Mouse (Mus musculus) erythroblast, adult 5-6 weeks (primary cell): ENCODE results near the gene Ccer2. TPM values are rescaled to one million over a fixed set of nuclear protein-coding genes. Genes with fewer than 3 reads are reported as not detected.

Source experiments
- total RNA-seq, 2 experiments: library from RNA; stranded (forward) in 1 of 2; stranded (reverse) in 1 of 2; fragments of 150-400 nt in 1 of 2; fragments of 200-764, 138-1000 nt in 1 of 2; gene quantifications; 2 replicates each; pipeline versions ENCODE4 v1.2.3 to v1.2.4; 2015 to 2017; ENCODE audit warnings: low replicate concordance in 2 of 2

Gene Ccer2
- total RNA-seq, 2 experiments from 2014 or later = not detected

Other genes starting within 250 kb of the Ccer2 start
- not detected in 2 replicates for gene Ifnl2, start 245.7 kb upstream of the Ccer2 start, total RNA-seq (2015; ENCODE audit: low replicate concordance)
- not detected in 2 replicates for gene Ifnl2, start 245.7 kb upstream of the Ccer2 start, total RNA-seq (2017; ENCODE audit: low replicate concordance)
- not detected in 2 replicates for gene Ifnl3, start 233.3 kb upstream of the Ccer2 start, total RNA-seq (2015; ENCODE audit: low replicate concordance)
- not detected in 2 replicates for gene Ifnl3, start 233.3 kb upstream of the Ccer2 start, total RNA-seq (2017; ENCODE audit: low replicate concordance)
- not detected in 2 replicates for gene Sycn, start 215.3 kb upstream of the Ccer2 start, total RNA-seq (2015; ENCODE audit: low replicate concordance)
- gene Sycn, start 215.3 kb upstream of the Ccer2 start, total RNA-seq (2017; ENCODE audit: low replicate concordance) = not detected in 2 replicates
- gene Nccrp1, start 208.9 kb upstream of the Ccer2 start, total RNA-seq (2015; ENCODE audit: low replicate concordance) = 0.84 TPM in 1 of 2 replicates, not detected in the other
- not detected in 2 replicates for gene Nccrp1, start 208.9 kb upstream of the Ccer2 start, total RNA-seq (2017; ENCODE audit: low replicate concordance)
- gene Samd4b, start 158.0 kb upstream of the Ccer2 start, total RNA-seq (2015; ENCODE audit: low replicate concordance) = 7.3 and 11.9 TPM in 2 replicates
- 3.1 and 4.8 TPM in 2 replicates for gene Samd4b, start 158.0 kb upstream of the Ccer2 start, total RNA-seq (2017; ENCODE audit: low replicate concordance)
- gene Pak4, start 158.0 kb upstream of the Ccer2 start, total RNA-seq (2015; ENCODE audit: low replicate concordance) = 3.1 and 3.5 TPM in 2 replicates
- 2.0 and 6.4 TPM in 2 replicates for gene Pak4, start 158.0 kb upstream of the Ccer2 start, total RNA-seq (2017; ENCODE audit: low replicate concordance)
- not detected in 2 replicates for gene Acp7, start 124.8 kb upstream of the Ccer2 start, total RNA-seq (2015; ENCODE audit: low replicate concordance)
- not detected in 2 replicates for gene Acp7, start 124.8 kb upstream of the Ccer2 start, total RNA-seq (2017; ENCODE audit: low replicate concordance)
- 1.7 TPM in 1 of 2 replicates, not detected in the other for gene Fbxo27, start 63.3 kb upstream of the Ccer2 start, total RNA-seq (2015; ENCODE audit: low replicate concordance)
- 0.28 TPM in 1 of 2 replicates, not detected in the other for gene Fbxo27, start 63.3 kb upstream of the Ccer2 start, total RNA-seq (2017; ENCODE audit: low replicate concordance)
- gene Fbxo17, start 39.4 kb upstream of the Ccer2 start, total RNA-seq (2015; ENCODE audit: low replicate concordance) = 1.3 TPM in 1 of 2 replicates, not detected in the other
- gene Fbxo17, start 39.4 kb upstream of the Ccer2 start, total RNA-seq (2017; ENCODE audit: low replicate concordance) = 2.4 TPM in 1 of 2 replicates, not detected in the other
- gene Mrps12, start 14.4 kb upstream of the Ccer2 start, total RNA-seq (2015; ENCODE audit: low replicate concordance) = 31.1 and 44.8 TPM in 2 replicates
- gene Mrps12, start 14.4 kb upstream of the Ccer2 start, total RNA-seq (2017; ENCODE audit: low replicate concordance) = 6.1 and 8.1 TPM in 2 replicates
- gene Sars2, start 14.2 kb upstream of the Ccer2 start, total RNA-seq (2015; ENCODE audit: low replicate concordance) = 0.84 TPM in 1 of 2 replicates, not detected in the other
- gene Sars2, start 14.2 kb upstream of the Ccer2 start, total RNA-seq (2017; ENCODE audit: low replicate concordance) = 1.8 and 4.3 TPM in 2 replicates
- 18.3 and 21.5 TPM in 2 replicates for gene Sirt2, start 10.6 kb downstream of the Ccer2 start, total RNA-seq (2015; ENCODE audit: low replicate concordance)
- gene Sirt2, start 10.6 kb downstream of the Ccer2 start, total RNA-seq (2017; ENCODE audit: low replicate concordance) = 6.0 and 9.8 TPM in 2 replicates
- 2.9 and 3.8 TPM in 2 replicates for gene Nfkbib, start 11.3 kb downstream of the Ccer2 start, total RNA-seq (2015; ENCODE audit: low replicate concordance)
- gene Nfkbib, start 11.3 kb downstream of the Ccer2 start, total RNA-seq (2017; ENCODE audit: low replicate concordance) = 2.2 and 3.6 TPM in 2 replicates
- 21.1 and 25.0 TPM in 2 replicates for gene Rinl, start 32.8 kb downstream of the Ccer2 start, total RNA-seq (2015; ENCODE audit: low replicate concordance)
- gene Rinl, start 32.8 kb downstream of the Ccer2 start, total RNA-seq (2017; ENCODE audit: low replicate concordance) = 9.9 and 13.4 TPM in 2 replicates
- 98.6 and 172 TPM in 2 replicates for gene Hnrnpl, start 52.4 kb downstream of the Ccer2 start, total RNA-seq (2015; ENCODE audit: low replicate concordance)
- 98.1 and 140 TPM in 2 replicates for gene Hnrnpl, start 52.4 kb downstream of the Ccer2 start, total RNA-seq (2017; ENCODE audit: low replicate concordance)
- gene Ech1, start 69.0 kb downstream of the Ccer2 start, total RNA-seq (2015; ENCODE audit: low replicate concordance) = 36.6 and 59.0 TPM in 2 replicates
- 23.2 and 31.8 TPM in 2 replicates for gene Ech1, start 69.0 kb downstream of the Ccer2 start, total RNA-seq (2017; ENCODE audit: low replicate concordance)
- 1.7 TPM in 1 of 2 replicates, not detected in the other for gene Lgals4, start 77.7 kb downstream of the Ccer2 start, total RNA-seq (2015; ENCODE audit: low replicate concordance)
- gene Lgals4, start 77.7 kb downstream of the Ccer2 start, total RNA-seq (2017; ENCODE audit: low replicate concordance) = 2.4 TPM in 1 of 2 replicates, not detected in the other
- not detected in 2 replicates for gene Lgals7, start 107.7 kb downstream of the Ccer2 start, total RNA-seq (2015; ENCODE audit: low replicate concordance)
- not detected in 2 replicates for gene Lgals7, start 107.7 kb downstream of the Ccer2 start, total RNA-seq (2017; ENCODE audit: low replicate concordance)
- not detected in 2 replicates for gene Capn12, start 125.2 kb downstream of the Ccer2 start, total RNA-seq (2015; ENCODE audit: low replicate concordance)
- gene Capn12, start 125.2 kb downstream of the Ccer2 start, total RNA-seq (2017; ENCODE audit: low replicate concordance) = 0.26 and 0.42 TPM in 2 replicates
- 42.0 and 55.3 TPM in 2 replicates for gene Actn4, start 206.2 kb downstream of the Ccer2 start, total RNA-seq (2015; ENCODE audit: low replicate concordance)
- gene Actn4, start 206.2 kb downstream of the Ccer2 start, total RNA-seq (2017; ENCODE audit: low replicate concordance) = 45.1 and 45.4 TPM in 2 replicates
- 50.7 and 81.1 TPM in 2 replicates for gene Eif3k, start 225.7 kb downstream of the Ccer2 start, total RNA-seq (2015; ENCODE audit: low replicate concordance)
- 115 and 133 TPM in 2 replicates for gene Eif3k, start 225.7 kb downstream of the Ccer2 start, total RNA-seq (2017; ENCODE audit: low replicate concordance)
- gene Map4k1, start 225.9 kb downstream of the Ccer2 start, total RNA-seq (2015; ENCODE audit: low replicate concordance) = 5.6 and 6.7 TPM in 2 replicates
- 11.3 and 11.8 TPM in 2 replicates for gene Map4k1, start 225.9 kb downstream of the Ccer2 start, total RNA-seq (2017; ENCODE audit: low replicate concordance)